Comparison of ENCODE assay signal across 19 mouse cellular contexts in the genomic region with DNA sequence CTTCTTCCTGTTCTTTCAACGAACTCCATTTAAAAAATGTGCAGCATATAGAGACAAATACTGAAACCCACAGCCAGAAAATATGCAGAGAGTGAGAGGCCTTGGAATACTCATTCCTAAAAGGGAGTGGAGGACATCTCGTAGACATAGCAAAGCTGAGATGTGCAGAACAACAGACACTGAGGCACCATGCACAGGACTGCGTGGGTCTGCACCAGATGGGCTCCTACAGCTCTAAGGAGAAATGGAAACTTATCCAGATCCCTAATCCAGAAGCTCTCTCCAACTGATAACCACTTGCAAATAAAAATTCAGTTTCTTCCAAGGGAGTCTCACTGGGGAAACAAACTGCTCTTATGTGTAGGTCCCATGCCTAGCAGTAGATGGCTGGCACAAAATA.
DNase-seq lines count a peak whose midpoint lies in the region; TF ChIP-seq lines count a peak whose summit lies in the region.
"Had no signal": no experiment of that assay in that cellular context is flagged by ENCODE, and none has a peak within 500 bp of the region (broad histone marks: within the 10 kb centered on the region; RNA-seq: fewer than 3 reads in every experiment).

No protein-coding gene starts in this region.

- intact Hi-C loops in left cerebral cortex, adult 2 months (cut with DNase I), result no loop called here

- H3K4me3 ChIP-seq in left cerebral cortex, adult 2 months, result no peak overlapping the region
- H3K4me3 ChIP-seq: embryonic facial prominence, embryonic 13.5 days; forebrain, embryonic 12.5 days; heart, embryonic 10.5 days; hindbrain, embryonic 12.5 days had no signal

- no peak for TF ChIP-seq CTCF in left cerebral cortex, adult 2 months (IDR thresholded peaks at IDR 0.05)

- DNase-seq in frontal cortex, postnatal 36 days (ENCODE audit: low spot score in 2 of 2), result peak; percentile 6 to 13
- DNase-seq in frontal cortex, postnatal 14 days (ENCODE audit: low spot score in 2 of 2), result no peak
- DNase-seq in left cerebral cortex, adult 18-20 months (ENCODE audit: low spot score in 2 of 2), result peak; percentile 2 to 25
- no peak for DNase-seq in left cerebral cortex, adult 2 months (ENCODE audit: extremely low spot score in 1 of 2, low spot score in 2 of 2)
- peak; percentile 17 to 38 for DNase-seq in layer of hippocampus, adult 8-10 months (ENCODE audit: low spot score in 2 of 2)
- DNase-seq in telencephalon, adult 2 months (ENCODE audit: low read depth, low spot score), result peak; percentile 82
- no peak for DNase-seq in spleen, postnatal 36 days (ENCODE audit: low spot score in 2 of 2)
- DNase-seq: adrenal gland, postnatal 10 days; cerebellum, adult 11-12 months; cerebellum, adult 9-11 months; cerebellum, postnatal 36 days; gastrocnemius, postnatal 10 days; heart, adult 18-20 months; heart, postnatal 10 days; heart, postnatal 4 days had no signal

- H3K27ac ChIP-seq in left cerebral cortex, adult 2 months, result no peak overlapping the region
- H3K27ac ChIP-seq: embryonic facial prominence, embryonic 13.5 days; forebrain, embryonic 12.5 days; heart, embryonic 10.5 days; hindbrain, embryonic 12.5 days had no signal

Comparison
In these comparisons a context has a peak if more than half of its experiments do, and no peak if none do; other contexts are left out.
1. DNase-seq: peak in frontal cortex, postnatal 36 days (2 of 2), left cerebral cortex, adult 18-20 months (2 of 2), layer of hippocampus, adult 8-10 months (2 of 2) and telencephalon, adult 2 months (single experiment); none in frontal cortex, postnatal 14 days (0 of 2), left cerebral cortex, adult 2 months (0 of 2) and spleen, postnatal 36 days (0 of 2).